Mouse (Mus musculus) frontal cortex, adult 2 months (tissue): ENCODE measurements at regions not wholly inside any gene's neighbourhood (a gene's known extent, or its start where the extent isn't known, plus 50 kb on each side); places are given as distances from the start of the nearest gene placed in this dataset.
A peak's percentile ranks its signal among the peaks of the same experiment; 100 is the strongest.

Experiments
- DNase-seq, 2 experiments: peaks; one replicate each; pipeline ENCODE4 v3.0.0; 2022; ENCODE audit warnings: low spot score in 1 of 2; ENCODE audit errors: extremely low spot score in 1 of 2

DNA sequence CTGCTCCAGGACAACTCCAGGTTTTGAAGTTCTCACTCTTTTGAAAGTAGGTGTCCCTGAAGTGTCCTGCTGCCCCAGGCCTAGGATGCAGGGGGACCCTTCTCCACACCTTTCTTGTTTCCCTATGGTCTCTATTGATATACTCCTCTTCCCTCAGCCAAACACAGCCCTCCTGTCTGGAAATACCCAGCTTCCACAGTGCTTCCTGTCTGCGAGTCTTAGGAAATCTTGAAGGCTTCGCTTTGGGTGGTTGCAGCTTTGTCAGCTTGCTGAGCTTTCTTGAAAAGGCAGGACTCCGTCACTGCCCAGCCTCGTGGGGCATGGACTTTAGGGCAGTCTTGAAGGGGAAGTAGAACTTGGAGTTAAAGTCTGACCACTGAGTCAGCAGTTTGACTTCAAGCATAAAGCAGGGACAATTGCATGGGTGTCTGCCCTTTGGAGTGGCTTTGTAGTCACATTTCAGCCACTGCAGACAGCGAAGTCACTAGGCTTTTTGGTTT lies 51.1 kb upstream of the Lrrc52 start:
- no peak for DNase-seq

DNA sequence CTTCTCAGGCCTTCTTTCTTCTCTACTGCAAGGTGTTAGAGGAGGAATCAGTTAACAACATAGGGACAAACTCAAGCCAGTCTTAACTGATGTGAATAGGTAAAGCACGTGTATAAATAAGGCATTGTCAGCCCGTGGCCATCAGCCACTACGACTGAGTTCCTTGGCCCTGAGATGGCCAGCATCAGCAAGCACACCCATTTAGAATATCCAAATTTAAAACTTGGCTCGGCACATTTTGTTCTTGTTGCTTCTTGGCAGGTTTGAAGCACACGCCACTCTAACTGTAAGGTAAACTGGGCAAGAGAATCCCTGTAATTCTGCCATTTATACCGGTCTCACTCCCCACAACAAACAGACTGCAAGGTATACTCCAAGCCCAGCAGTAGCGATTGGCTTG lies 57.3 kb upstream of the Lrrc52 start:
- no peak for DNase-seq

DNA sequence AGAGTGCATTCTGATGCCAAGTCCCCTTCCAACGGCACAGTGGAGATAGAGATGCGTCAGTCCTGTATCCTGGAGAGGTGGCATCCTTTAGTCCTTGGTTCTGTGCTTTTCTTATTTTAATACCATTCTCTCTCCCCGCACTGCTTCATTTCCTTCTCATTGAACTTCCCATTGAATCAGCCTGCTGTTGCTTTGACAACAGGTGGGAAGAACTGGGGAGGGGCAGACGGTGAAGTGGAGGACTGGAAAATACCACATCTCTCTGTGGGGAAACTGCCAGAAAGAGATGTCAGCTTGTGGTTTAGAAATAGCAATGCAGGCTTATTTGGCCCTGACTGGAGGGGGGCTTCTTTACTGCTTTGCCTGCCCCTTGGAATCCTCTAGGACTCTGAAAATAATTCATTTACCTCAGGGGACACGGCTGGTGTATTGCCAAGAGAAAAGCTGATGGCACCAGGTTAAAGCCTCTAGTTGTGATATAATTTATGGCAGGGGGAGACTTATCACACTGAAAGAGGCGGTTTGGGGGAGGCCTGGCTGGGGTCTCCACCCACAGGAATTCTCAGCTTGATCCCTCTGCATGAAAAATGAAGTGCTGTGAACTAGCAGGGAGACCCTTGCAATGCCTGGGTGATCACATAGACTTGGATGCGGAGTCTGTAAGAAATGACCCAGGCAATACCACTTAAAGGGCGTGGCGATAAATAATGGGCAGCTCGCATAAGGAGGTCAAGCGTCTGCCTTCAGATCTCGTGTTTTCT lies 65.4 kb upstream of the Rxrg start:
- DNase-seq, result peak; percentile 16 to 62

DNA sequence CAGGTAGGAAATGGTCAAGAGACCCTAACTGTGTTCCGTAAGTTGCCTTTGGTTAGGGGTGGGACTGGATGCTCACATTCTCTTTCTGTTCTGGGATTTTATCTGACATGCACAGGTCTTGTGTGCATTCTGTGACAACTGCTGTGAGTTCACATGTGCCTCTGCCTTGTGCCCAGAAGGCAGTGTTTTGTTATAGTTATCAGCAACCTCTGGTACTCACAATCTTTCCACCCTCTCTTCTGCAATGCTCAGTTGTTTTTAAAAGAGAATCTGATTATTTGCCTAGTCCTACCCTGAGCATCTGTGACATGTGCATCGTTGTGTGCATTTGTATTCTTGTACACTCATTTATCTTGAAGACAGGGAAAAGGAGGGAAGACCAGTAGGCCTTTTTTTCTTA lies 52.2 kb upstream of the Rxrg start:
- DNase-seq, result no peak

DNA sequence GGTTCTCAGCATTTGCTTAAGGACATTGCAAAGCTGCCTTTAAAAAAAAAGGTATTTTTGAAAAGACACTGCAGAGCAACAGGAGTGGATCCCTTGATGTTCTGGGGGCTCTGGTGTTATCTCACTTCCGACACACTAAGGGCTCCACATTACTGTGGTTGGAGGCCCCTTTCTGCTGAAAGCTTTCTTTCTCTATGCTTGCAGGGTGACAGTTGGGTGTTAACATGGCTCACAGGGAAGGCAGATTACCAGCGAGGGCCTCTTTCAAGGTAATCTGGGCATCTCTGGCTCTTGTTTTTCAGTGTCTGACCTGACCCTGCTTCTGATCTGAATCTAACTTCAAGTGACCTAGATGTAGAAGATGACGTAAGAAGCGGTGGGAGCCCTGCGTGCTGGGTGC lies 50.9 kb upstream of the Rxrg start:
- DNase-seq, result no peak
